Mouse (Mus musculus): ENCODE data around the gene Gm4792. TPM values are rescaled to one million over a fixed set of nuclear protein-coding genes. Genes with fewer than 3 reads are reported as not detected.
A peak's percentile ranks its signal among the peaks of the same experiment; 100 is the strongest.

Gm4792 gene
- not detected for total RNA-seq (2021)
- long read RNA-seq, experiment 1, result 0 reads
- long read RNA-seq, experiment 2, result 0 reads

DNA sequence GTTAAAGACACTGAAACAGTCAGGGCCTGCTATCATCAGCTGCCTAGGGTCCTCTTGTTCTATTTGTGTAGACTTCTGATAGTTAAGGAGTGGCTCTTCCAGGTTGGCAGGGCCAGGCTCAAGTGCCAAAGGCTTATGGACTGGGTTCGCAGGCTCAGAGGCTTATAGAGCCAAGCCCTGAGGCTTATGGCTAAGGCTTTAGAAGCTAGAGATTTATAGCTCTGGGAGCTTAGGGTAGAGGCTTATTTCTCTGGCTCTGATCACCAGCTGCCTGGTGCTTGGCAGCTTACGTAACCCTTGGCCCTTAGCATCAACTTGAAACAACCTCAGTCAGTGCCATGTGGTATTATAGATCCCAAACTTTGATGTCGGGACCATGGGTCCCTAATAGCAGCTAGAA, at the start of gene Gm4792:
TSS of gene Gm4792 (minus strand) at position 233 of the 400 bp plus-strand sequence.
- Histone ChIP-seq H3K27ac (no peak within 1 kb of the TSS), H3K4me3 (no peak within 1 kb of the TSS)
- intact Hi-C loops (cut with DNase I), result no loop called here
- no peak for DNase-seq
- no peak for TF ChIP-seq CTCF (IDR thresholded peaks at IDR 0.05)

- intact Hi-C loops (cut with DNase I), result no loop called here
- no peak overlapping the region for H3K27ac ChIP-seq
- no peak for TF ChIP-seq CTCF (IDR thresholded peaks at IDR 0.05)
- H3K4me3 ChIP-seq, result no peak overlapping the region
- DNase-seq, result no peak
Observed at GRCm38 (mm10) chr10:94347959-94348358, 49.5 kb upstream of the Gm4792 start.

DNA sequence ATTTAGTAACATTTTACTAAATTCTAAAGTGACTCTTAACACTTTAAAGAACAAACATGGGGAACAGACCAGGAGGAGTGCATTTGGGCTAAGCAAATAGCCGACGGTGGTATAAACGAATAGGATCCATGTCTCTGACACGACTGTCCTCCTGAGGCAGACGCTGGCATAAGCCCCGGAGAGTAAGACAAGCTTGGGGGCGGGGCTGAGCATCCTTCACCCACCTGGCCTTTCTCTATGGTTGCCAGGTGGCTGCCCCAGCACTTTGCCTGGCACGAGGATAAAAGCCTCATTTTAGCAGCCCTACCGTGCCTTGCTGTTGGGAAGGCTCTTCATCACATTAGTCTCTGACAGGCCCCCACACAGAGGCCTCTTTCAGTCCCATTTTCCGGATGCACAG, 48.8 kb upstream of the Gm4792 start:
- no peak overlapping the region for H3K4me3 ChIP-seq
- H3K27ac ChIP-seq, result no peak overlapping the region
- intact Hi-C loops (cut with DNase I), result no loop called here
- no peak for TF ChIP-seq CTCF (IDR thresholded peaks at IDR 0.05)
- DNase-seq, result no peak

DNA sequence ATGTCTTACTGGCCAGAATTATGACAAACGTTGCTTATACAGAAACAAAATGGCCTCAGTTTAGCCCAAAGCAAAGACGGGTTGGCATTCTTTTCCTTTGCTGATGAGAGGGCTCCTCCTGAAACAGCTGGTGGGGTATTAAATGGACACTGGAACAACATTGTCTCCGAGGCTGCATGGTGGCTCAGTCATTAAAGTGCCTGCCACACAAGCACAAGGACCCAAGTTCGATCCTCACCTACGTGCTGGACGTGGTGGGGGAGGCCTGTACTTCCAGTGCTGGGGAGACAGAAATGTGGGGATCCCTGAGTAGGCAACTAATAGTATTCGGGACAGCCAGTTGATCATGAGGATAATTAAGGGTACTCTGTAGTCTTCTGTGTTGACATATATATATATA, 48.1 kb upstream of the Gm4792 start:
- DNase-seq, result no peak
- TF ChIP-seq CTCF (IDR thresholded peaks at IDR 0.05), result no peak
- intact Hi-C loops (cut with DNase I), result no loop called here

GRCm38 (mm10) chr10:94345509-94346252, 47.2 kb upstream of the Gm4792 start:
- Histone ChIP-seq H3K27ac (no peak overlapping the region), H3K4me3 (no peak overlapping the region)
- intact Hi-C loops (cut with DNase I), result no loop called here
- DNase-seq, result no peak
- no peak for TF ChIP-seq CTCF (IDR thresholded peaks at IDR 0.05)

More for the DNA sequence above, 48.1 kb upstream of the Gm4792 start:
- Histone ChIP-seq H3K27ac (no peak overlapping the region), H3K4me3 (no peak overlapping the region)

- Histone ChIP-seq H3K27ac (no peak overlapping the region), H3K4me3 (no peak overlapping the region)
- intact Hi-C loops (cut with DNase I), result no loop called here
- no peak for TF ChIP-seq CTCF (IDR thresholded peaks at IDR 0.05)
- DNase-seq, result no peak
Observed at GRCm38 (mm10) chr10:94344631-94345417, 46.3 kb upstream of the Gm4792 start.

DNA sequence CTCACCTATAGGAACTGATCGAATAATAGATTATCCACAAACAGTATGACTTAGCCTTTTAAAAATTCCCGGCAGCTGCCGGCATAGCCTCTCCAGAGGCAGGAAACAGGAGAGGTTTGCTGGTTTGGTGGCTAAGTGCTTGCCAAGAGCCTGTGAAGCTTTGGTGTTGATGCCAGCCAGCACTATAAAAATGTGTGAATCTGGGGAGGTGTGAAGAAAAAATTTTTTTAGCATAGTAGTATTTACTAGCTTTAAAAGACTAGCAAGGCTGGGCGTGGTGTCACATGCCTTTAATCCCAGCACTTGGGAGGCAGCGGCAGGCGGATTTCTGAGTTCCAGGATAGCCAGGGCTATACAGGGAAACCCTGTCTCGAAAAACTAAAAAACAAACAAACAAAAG, 45.1 kb upstream of the Gm4792 start:
- intact Hi-C loops (cut with DNase I), result no loop called here
- DNase-seq, result no peak
- Histone ChIP-seq H3K27ac (no peak overlapping the region), H3K4me3 (no peak overlapping the region)
- no peak for TF ChIP-seq CTCF (IDR thresholded peaks at IDR 0.05)

DNA sequence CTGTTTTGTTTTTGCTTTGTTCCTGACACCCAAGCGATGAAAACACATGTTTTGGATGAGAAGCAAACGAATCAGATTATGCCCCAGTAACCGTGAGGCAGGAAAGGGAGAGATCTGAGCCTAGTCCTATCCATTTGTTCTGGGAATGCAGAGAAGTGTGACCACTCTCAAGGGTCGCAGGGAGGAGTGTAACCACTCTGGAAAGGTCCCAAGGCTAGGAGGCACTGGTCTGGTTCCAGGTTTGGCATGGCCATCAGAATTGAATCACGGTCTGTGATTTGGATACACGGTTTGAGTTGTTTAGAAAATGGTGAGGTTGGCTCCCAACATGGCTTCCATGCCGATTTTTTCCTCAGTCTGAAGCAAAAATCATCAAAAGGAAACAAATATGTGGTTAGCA, 43.8 kb upstream of the Gm4792 start:
- Histone ChIP-seq H3K4me3 (no peak overlapping the region), H3K27ac (no peak overlapping the region)
- intact Hi-C loops (cut with DNase I), result no loop called here
- no peak for TF ChIP-seq CTCF (IDR thresholded peaks at IDR 0.05)
- no peak for DNase-seq

DNA sequence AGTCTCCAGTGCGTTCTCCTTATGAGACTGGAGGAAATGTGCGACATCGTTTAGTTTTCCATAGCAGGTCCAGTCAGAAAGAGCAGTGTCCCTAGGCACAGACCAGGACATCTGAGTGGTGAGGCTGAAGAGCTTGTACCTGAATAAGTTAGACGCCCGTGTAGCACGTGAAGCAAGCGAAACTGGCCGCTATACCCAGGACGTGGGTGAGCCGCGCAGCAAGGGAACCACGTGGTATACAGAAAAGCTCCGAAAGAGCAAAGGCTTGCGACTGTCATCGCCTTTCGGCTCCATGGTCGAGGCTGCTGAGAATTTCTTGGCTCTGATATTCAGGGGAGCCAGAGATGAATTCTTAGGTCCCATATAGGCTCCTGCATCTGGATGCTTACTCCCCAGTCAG, 43.0 kb upstream of the Gm4792 start:
- intact Hi-C loops (cut with DNase I), result no loop called here
- DNase-seq, result no peak
- TF ChIP-seq CTCF (IDR thresholded peaks at IDR 0.05), result no peak
- Histone ChIP-seq H3K27ac (no peak overlapping the region), H3K4me3 (no peak overlapping the region)

DNA sequence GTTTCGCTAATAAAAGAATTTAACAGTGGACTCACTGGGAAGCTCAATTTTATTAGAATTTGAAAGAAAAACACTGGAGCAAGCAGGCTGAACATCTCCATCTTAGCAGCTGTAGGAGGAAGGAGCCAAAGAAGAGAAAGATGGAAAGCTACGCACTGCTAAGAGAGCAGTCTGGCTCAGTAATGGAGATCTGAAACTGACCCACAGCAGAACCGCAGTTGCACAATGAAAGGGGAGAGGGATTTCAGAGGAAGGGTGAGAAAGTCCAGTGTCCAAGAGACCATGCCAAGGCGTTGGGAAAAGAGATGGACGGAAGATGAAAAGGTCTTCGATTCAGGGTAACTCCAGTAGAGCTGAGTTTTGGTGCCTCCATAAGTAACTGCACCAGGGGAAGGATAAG, 37.6 kb upstream of the Gm4792 start:
- no peak for TF ChIP-seq CTCF (IDR thresholded peaks at IDR 0.05)
- no peak overlapping the region for H3K4me3 ChIP-seq
- intact Hi-C loops (cut with DNase I), result no loop called here
- no peak overlapping the region for H3K27ac ChIP-seq
- no peak for DNase-seq

DNA sequence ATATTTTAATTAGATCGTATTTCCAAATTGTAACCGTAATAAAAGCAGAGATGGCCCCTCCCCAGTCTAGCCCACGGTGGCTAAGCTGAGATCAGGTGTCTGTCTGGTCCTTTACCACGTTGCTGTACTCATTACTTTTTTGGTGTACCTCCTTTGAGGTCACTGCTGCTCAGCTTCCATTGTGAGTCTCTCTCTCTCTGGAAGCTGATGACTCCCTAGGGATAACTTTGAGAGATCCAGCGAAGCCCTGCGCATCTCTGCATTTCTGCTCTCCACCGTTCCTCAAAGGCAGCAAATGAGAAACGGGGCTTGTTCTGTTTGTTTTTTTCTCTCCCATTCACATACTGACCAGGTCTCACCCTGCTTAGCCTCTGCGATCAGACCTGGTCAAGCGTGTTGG, 36.5 kb upstream of the Gm4792 start:
- Histone ChIP-seq H3K4me3 (no peak overlapping the region), H3K27ac (no peak overlapping the region)
- intact Hi-C loops (cut with DNase I), result no loop called here
- TF ChIP-seq CTCF (IDR thresholded peaks at IDR 0.05), result no peak
- DNase-seq, result no peak

DNA sequence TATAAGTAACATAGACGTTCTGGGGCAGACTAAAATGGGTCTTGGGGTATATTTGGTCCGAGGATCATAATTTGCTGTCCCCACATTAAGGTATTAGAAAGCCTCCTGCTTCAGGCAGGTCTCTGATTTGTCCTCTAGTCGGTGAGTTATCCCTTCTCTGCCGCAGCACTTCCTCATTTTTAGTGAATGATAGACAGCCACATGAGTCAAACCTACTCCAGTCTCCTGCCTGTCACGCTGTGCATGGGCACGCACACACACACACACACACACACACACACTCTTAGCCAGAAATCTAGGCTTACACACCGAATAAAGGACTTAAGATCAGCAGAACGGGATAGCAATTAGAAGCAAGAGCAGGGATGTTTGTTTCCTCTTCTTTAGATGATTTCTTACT, 34.8 kb upstream of the Gm4792 start:
- intact Hi-C loops (cut with DNase I), result no loop called here
- DNase-seq, result no peak
- no peak for TF ChIP-seq CTCF (IDR thresholded peaks at IDR 0.05)
- H3K4me3 ChIP-seq, result no peak overlapping the region
- no peak overlapping the region for H3K27ac ChIP-seq

GRCm38 (mm10) chr10:94332358-94333137, 34.0 kb upstream of the Gm4792 start:
- H3K4me3 ChIP-seq, result no peak overlapping the region
- DNase-seq, result no peak
- intact Hi-C loops (cut with DNase I), result no loop called here
- peak; percentile 17; the same call in 1 of the 2 replicates for TF ChIP-seq CTCF (IDR thresholded peaks at IDR 0.05)
- H3K27ac ChIP-seq, result no peak overlapping the region

Data from gastrocnemius, adult 2 months (tissue).